Mouse (Mus musculus) testis, adult 2 months (tissue): ENCODE measurements around the gene H2-T3. TPM values are rescaled to one million over a fixed set of nuclear protein-coding genes. Genes with fewer than 3 reads are reported as not detected.
"Not testable (repeated sequence)": the region's sequence is repeated elsewhere in the genome, so short reads cannot be mapped to it uniquely, and the experiment has no call there.

Experiments used
- H3K27ac ChIP-seq: fragments of 200-500 bp; 2 replicates; pipeline ENCODE4 v1.5.1; 2012; ENCODE audit warnings: low read depth, low read length; ENCODE audit not compliant: control insufficient read depth, insufficient read depth
- H3K27me3 ChIP-seq: fragments of 200-500 bp; 2 replicates; pipeline ENCODE4 v1.6.1; 2012; ENCODE audit warnings: mild to moderate bottlenecking, low read length, moderate library complexity; ENCODE audit not compliant: control insufficient read depth, insufficient read depth
- H3K36me3 ChIP-seq: fragments of 200-500 bp; 2 replicates; pipeline ENCODE4 v1.6.1; 2012; ENCODE audit warnings: mild to moderate bottlenecking, low read length; ENCODE audit not compliant: control insufficient read depth, insufficient read depth
- H3K4me1 ChIP-seq: fragments of 200-500 bp; 2 replicates; pipeline ENCODE4 v1.6.1; 2012; ENCODE audit warnings: low read length; ENCODE audit not compliant: control insufficient read depth, insufficient read depth
- H3K4me3 ChIP-seq: fragments of 200-500 bp; 2 replicates; pipeline ENCODE4 v1.5.1; 2012; ENCODE audit warnings: low read depth, mild to moderate bottlenecking, low read length, moderate library complexity, mixed read lengths; ENCODE audit not compliant: control insufficient read depth
- CTCF ChIP-seq: fragments of 200-500 bp; IDR thresholded peaks from 2 replicates; pipeline ENCODE4 v1.5.1; 2012; ENCODE audit warnings: low read depth, mild to moderate bottlenecking, inconsistent platforms, low read length, moderate library complexity; ENCODE audit not compliant: control insufficient read depth, insufficient read depth, insufficient replicate concordance
- POLR2A ChIP-seq: fragments of 200-500 bp; IDR thresholded peaks from 2 replicates; pipeline ENCODE4 v1.6.1; 2012; ENCODE audit warnings: low read depth, mild to moderate bottlenecking, inconsistent platforms, low read length, moderate library complexity; ENCODE audit not compliant: control insufficient read depth
- polyA plus RNA-seq: library from polyadenylated mRNA; depleted of rRNA; stranded (reverse); fragments of >200 nt; gene quantifications from 2 replicates; pipeline ENCODE4 v1.2.3, GENCODE M21; 2012

H2-T3 gene
- polyA plus RNA-seq, 1 experiment: not detected

DNA sequence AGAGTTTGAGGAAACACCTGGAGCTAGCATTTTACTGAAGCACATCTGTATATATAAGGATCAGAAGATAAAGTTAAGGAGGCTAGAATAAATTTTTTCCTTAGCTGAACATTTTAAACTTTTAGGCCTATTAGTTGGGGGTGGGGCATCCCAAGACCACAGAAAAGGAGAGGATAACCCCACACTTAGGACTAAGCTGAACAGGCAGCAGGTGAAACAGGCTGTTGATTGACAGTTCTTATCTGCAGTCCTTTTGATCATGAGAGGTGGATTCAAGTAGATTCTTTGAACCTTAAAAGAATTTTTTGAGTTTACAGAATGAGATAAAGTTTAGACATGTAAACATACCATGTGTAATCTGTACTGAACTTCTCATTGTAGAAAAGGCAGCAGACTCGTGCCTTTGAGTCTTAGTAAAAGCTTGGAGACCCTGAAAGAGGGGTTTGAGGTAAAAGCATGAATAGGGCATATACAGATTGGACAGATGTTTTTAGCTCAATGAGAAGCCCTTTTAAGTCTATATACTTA, 19.7 kb downstream of the H2-T3 start:
- Histone ChIP-seq H3K36me3 (no peaks in the 10 kb centered on the region), H3K27ac (no peak overlapping the region), H3K4me3 (no peak overlapping the region), H3K27me3 (no peaks in the 10 kb centered on the region; the same call in 1 of the 2 replicates), H3K4me1 (peaks cover 3% of the 10 kb centered on the region; the same call in 1 of the 2 replicates)
- TF ChIP-seq CTCF: no peak
- no peak for TF ChIP-seq POLR2A

DNA sequence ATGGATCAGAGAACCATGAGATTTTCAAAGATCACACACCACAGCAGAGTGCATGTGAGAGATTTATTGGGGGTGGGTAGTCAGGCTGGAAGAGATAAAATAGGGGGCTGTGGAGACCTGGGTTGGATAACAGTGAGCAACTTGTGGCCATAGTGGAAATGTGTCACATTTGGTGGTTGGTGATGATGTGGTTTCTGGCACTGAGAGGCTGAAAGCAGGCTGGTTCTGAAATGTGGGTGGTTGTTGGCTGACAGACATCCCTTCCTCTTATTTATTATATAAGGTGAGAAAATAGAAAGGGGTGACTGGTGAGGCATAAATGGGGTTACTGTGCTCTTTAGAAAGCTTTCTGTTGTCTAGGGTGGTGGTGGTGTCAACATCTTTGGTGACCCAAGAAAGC, 20.3 kb downstream of the H2-T3 start:
- H3K27me3 ChIP-seq: no peaks in the 10 kb centered on the region; the same call in 1 of the 2 replicates
- no peaks in the 10 kb centered on the region for H3K36me3 ChIP-seq
- TF ChIP-seq CTCF: no peak
- TF ChIP-seq POLR2A: no peak
- H3K27ac ChIP-seq: no peak overlapping the region
- no peak overlapping the region for H3K4me3 ChIP-seq
- peaks cover 3% of the 10 kb centered on the region; the same call in 1 of the 2 replicates for H3K4me1 ChIP-seq

DNA sequence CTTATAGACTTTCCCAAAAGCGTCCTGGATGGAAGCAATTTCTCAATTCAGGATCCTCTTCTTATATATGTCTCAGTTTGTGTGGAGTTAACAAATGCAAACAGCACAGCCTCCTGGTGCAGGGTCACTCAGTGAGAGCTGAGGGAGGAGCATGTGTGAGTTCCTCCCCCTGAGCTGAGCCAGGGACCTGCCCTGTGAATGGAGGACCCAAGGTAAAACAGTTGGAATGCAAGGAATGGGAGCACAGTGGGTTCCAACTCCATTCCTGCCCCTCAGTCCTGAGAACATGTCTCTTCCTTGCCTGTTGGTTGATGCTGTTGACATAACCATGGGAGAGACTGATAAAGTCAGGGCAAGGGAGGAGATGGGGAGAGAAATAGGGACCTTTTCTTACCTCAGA, 21.0 kb downstream of the H2-T3 start:
- H3K27ac ChIP-seq, H3K27me3 ChIP-seq: not testable (repeated sequence)

DNA sequence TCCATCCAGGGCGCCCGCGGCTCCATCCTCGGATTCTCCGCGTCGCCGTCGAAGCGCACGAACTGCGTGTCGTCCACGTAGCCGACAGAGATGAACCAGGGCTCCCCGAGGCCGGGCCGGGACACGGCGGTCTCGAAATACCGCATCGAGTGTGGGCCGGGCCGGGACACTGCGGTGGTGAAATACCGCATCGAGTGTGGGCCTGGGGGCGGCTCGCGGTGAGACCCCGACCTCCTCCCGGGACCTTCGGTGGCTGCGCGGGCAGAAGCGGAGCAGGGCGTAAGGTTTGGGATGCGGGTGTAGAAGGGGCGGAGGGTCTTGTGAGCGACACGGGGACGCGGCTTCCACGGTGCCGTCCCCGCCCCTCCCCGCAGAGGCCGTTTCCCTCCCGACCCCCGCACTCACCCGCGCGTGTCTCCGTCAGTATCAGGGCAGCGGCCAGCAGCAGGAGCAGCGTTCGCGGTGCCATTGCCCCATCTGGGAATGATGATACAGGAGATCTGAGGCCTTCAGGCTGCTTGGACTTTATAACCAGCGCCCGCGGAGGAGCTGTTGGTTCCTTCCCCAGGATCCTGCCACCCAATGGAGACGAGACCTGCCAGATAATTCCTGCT, 21.9 kb downstream of the H2-T3 start, which contains the start of gene Gm8909:
TSS of gene Gm8909 (minus strand) at position 499 of the 614 bp plus-strand sequence.
- Histone ChIP-seq H3K27ac (no peak within 1 kb of the TSS), H3K36me3 (no peaks in the 10 kb centered on the region), H3K4me3 (peak within 1 kb of the TSS; percentile 49), H3K27me3 (no peaks in the 10 kb centered on the region; the same call in 1 of the 2 replicates), H3K4me1 (peaks cover 3% of the 10 kb centered on the region; the same call in 1 of the 2 replicates)
- no peak for TF ChIP-seq POLR2A
- no peak for TF ChIP-seq CTCF

More for the DNA sequence above, 21.0 kb downstream of the H2-T3 start:
- not testable (repeated sequence) for H3K4me1 ChIP-seq, H3K36me3 ChIP-seq, H3K4me3 ChIP-seq

DNA sequence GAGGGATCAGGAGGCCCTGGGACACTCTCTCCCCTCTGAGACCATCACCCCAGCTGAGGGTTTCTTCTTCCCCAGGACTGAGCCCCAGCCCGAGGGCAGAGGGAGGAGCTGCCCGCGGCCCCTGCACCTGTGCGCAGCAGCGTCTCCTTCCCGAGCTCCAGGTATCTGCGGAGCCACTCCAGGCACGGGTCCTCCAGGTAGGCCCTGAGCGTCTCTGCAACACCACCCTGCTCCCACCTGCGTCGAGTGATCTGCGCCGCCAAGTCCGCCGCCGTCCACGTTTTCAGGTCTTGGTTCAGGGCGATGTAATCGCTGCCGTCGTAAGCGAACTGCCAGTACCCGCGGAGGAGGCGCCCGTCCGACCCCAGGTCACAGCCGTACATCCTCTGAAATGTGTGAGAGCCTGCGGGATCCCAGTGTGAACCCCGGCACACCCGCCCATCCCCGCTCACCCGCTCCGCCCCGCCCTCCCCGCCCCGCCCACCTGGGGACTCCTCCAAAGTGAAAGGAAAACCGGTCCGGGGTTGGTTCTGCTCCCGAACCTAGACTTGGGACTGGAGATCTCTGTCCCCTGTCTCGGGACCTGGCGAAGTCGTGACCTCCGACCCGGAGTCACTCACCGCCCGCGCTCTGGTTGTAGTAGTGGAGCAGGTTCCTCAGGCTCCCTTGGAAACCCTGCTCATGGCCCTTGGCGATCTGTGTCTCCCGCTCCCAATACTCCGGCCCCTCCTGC, 22.6 kb downstream of the H2-T3 start:
- H3K27ac ChIP-seq: no peak overlapping the region
- H3K4me3 ChIP-seq: peak overlapping the region; percentile 49
- peaks cover 3% of the 10 kb centered on the region; the same call in 1 of the 2 replicates for H3K4me1 ChIP-seq
- no peaks in the 10 kb centered on the region; the same call in 1 of the 2 replicates for H3K27me3 ChIP-seq
- no peaks in the 10 kb centered on the region for H3K36me3 ChIP-seq
- TF ChIP-seq CTCF (no peak), POLR2A (no peak)

DNA sequence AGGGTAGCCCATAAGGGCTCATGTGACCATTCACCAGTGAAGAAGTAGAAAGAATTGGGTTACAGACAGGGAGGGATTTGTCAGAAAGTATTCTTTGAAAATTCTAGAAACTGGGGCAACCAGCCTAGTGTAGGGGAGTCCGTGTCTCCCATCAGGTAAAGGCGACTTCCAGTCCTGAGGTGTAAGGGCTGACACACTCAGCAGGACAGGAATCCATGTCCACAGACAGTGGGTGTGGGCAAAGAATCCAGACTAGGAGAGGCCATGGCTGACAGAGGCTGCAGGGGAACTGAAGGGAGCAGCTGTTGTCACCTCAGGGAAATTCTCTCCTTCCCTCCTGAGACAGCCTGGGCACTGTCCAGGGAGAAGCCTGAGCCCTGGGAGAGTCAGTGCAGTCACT, 23.2 kb downstream of the H2-T3 start:
- not testable (repeated sequence) for H3K4me3 ChIP-seq, H3K4me1 ChIP-seq, H3K27ac ChIP-seq, H3K36me3 ChIP-seq, H3K27me3 ChIP-seq

DNA sequence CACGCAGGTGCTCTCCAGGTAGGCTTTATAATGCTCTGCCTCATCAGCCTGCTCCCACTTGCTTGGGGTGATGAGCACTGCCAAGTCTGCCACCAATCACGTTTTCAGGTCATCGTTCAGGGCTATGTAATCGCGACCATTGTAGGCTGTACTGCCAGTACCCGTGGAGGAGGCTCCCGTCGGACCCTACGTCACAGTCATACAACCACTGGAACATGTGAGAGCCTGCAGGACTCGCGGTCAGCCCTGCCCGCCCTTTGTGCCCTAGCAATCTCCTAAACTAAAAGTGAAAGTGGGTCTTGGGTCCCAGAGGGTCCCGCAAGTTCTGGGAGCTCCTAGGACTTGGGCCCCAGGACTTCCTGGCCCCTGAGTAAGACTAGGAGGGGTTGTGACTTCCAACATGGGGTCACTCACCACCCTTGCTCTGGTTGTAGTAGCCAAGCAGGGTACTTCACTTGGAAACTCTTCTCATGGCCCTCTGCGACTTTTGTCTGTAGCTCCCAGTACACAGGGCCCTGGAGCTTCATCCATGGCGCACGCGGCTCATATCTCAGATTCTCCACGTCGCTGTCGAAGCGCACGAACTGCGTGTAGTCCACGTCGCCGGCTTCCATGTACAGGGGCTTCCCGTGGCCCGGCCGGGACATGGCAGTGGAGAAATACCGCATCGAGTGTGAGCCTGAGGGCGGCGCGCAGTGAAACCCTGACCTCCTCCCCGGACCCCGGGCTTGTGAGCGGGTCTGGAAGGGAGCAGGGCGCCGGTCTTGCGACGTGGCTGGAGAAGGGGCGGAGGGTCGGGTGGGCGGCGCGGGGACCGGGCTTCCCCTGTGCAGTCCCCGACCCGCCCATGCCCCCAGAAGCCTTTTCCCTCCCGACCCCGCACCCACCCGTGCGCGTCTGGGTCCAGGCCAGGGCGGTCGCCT, 28.7 kb downstream of the H2-T3 start:
- no peaks in the 10 kb centered on the region for H3K36me3 ChIP-seq
- TF ChIP-seq POLR2A (no peak), CTCF (no peak)
- H3K27me3 ChIP-seq: peaks cover 3% of the 10 kb centered on the region
- H3K4me1 ChIP-seq: peaks cover 9% of the 10 kb centered on the region
- H3K4me3 ChIP-seq: no peak overlapping the region
- H3K27ac ChIP-seq: no peak overlapping the region

DNA sequence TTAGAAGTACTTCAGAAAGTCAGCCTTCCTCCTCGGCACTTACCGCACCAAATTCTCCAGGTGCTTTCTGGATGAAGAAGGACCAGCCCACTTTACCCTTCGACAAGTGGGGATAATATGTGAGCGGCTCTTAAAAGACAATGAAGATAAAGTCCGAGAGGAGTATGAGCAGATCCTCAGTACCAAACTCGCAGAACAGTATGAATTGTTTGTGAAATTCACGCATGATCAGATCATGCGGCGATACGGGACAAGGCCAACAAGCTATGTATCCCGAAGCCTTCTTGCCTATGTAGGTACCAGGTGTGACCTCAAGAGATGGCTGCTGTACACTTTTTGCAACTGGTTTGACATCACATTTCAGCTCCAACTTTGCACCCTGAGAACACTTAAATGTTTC, 31.8 kb downstream of the H2-T3 start:
- not testable (repeated sequence) for H3K4me1 ChIP-seq, H3K27ac ChIP-seq, H3K36me3 ChIP-seq, H3K27me3 ChIP-seq, H3K4me3 ChIP-seq

DNA sequence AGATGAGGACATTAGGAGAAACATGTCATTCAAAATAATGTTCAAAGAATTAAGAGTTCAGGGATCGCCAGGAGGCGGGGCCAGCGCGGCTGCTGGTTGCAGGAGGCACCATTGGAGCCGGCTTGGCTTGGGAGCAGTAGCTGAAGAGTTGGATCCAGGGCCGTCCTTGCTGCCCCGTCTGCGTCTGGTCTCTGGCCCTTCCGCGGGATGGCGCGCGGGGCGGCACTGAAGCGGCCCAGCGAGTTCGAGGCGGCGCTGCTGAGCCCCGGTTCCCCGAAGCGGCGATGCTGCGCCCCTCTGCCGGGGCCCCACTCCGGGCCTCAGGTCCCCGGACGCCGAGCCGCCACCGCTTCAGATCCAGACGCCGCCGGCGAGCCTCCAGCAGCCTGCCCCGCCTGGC, 32.3 kb downstream of the H2-T3 start:
- not testable (repeated sequence) for H3K27ac ChIP-seq, H3K4me1 ChIP-seq, H3K27me3 ChIP-seq, H3K36me3 ChIP-seq, H3K4me3 ChIP-seq
